Mouse (Mus musculus) midbrain, embryonic 12.5 days (tissue): ENCODE data around the gene Abhd6. TPM values are rescaled to one million over a fixed set of nuclear protein-coding genes. Genes with fewer than 3 reads are reported as not detected.

Experiments used
- ATAC-seq: fragments of 200-750 bp; cut with Nextera tagmentation; 2 replicates; pipeline ENCODE4 v1.8.0; 2017; ENCODE audit warnings: low read depth, moderate TSS enrichment, moderate library complexity; ENCODE audit not compliant: low FRiP score
- H3K27ac ChIP-seq: fragments of 300-500 bp; sonication (generic); replicated peaks from 2 replicates; pipeline ENCODE4 v1.5.1; 2016; ENCODE audit warnings: mild to moderate bottlenecking
- H3K27me3 ChIP-seq: fragments of 300-500 bp; sonication (generic); 2 replicates; pipeline ENCODE4 v1.6.1; 2016; ENCODE audit warnings: mild to moderate bottlenecking
- H3K36me3 ChIP-seq: fragments of 300-500 bp; sonication (generic); 2 replicates; pipeline ENCODE4 v1.6.1; 2016
- H3K4me1 ChIP-seq: fragments of 300-500 bp; sonication (generic); 2 replicates; pipeline ENCODE4 v1.6.1; 2016
- H3K4me2 ChIP-seq: fragments of 300-500 bp; sonication (generic); replicated peaks from 2 replicates; pipeline ENCODE4 v1.6.1; 2016; ENCODE audit warnings: mild to moderate bottlenecking, moderate library complexity
- H3K4me3 ChIP-seq: fragments of 300-500 bp; sonication (generic); 2 replicates; pipeline ENCODE4 v1.5.1; 2016; ENCODE audit warnings: mild to moderate bottlenecking
- H3K9ac ChIP-seq: fragments of 300-500 bp; sonication (generic); replicated peaks from 2 replicates; pipeline ENCODE4 v1.6.1; 2016; ENCODE audit warnings: mild to moderate bottlenecking, moderate library complexity
- H3K9me3 ChIP-seq: fragments of 300-500 bp; sonication (generic); 2 replicates; pipeline ENCODE4 v1.6.1; 2016; ENCODE audit warnings: mild to moderate bottlenecking
- WGBS: fragments of 180-500 bp; shearing (Covaris S2); methylation state at CpG from one replicate; pipeline ENCODE4 v1.1.7; 2016; 5-methylcytosine and 5-hydroxymethylcytosine counted together
- polyA plus RNA-seq: library from polyadenylated mRNA; unstranded; fragments of >200 nt; fragmentation: Nextera tagmentation; extraction: Ambion mirVana; gene quantifications from 2 replicates; pipeline ENCODE4 v1.2.1, GENCODE M21; 2016

Gene Abhd6
- polyA plus RNA-seq, 1 experiment from 2014 or later, result 17.1 TPM

- no peaks in the 10 kb centered on the region for H3K9me3 ChIP-seq
- H3K36me3 ChIP-seq, result peaks cover 55% of the 10 kb centered on the region
- no peak for ATAC-seq
- no peaks in the 10 kb centered on the region for H3K4me1 ChIP-seq
- H3K27me3 ChIP-seq, result no peaks in the 10 kb centered on the region
- H3K4me2 ChIP-seq, result no peak overlapping the region
- no peak overlapping the region for H3K9ac ChIP-seq
- H3K27ac ChIP-seq, result no peak overlapping the region
- no peak overlapping the region for H3K4me3 ChIP-seq
- WGBS, result 93% methylated on average over 2 of the region's 2 CpGs
Observed at GRCm38 (mm10) chr14:8089016-8089415, 86.3 kb downstream of the Abhd6 start.

GRCm38 (mm10) chr14:8092573-8092972 lies 89.9 kb downstream of the Abhd6 start:
- ATAC-seq, result no peak; the same call in 1 of the 2 replicates
- no peak overlapping the region for H3K4me3 ChIP-seq
- no peak overlapping the region for H3K9ac ChIP-seq
- 92% methylated on average over 2 of the region's 2 CpGs for WGBS
- no peak overlapping the region for H3K4me2 ChIP-seq
- no peak overlapping the region for H3K27ac ChIP-seq
- H3K9me3 ChIP-seq, result no peaks in the 10 kb centered on the region
- peaks cover under 1% of the 10 kb centered on the region; the same call in 1 of the 2 replicates for H3K4me1 ChIP-seq
- H3K36me3 ChIP-seq, result peaks cover 33% of the 10 kb centered on the region
- H3K27me3 ChIP-seq, result no peaks in the 10 kb centered on the region

- no peak for ATAC-seq
- Histone ChIP-seq H3K27me3 (no peaks in the 10 kb centered on the region), H3K4me3 (no peak overlapping the region), H3K4me1 (peaks cover 4% of the 10 kb centered on the region; the same call in 1 of the 2 replicates), H3K36me3 (peaks cover 28% of the 10 kb centered on the region), H3K9me3 (no peaks in the 10 kb centered on the region), H3K9ac (no peak overlapping the region), H3K4me2 (no peak overlapping the region), H3K27ac (no peak overlapping the region)
- WGBS, result 53% methylated on average over 5 of the region's 5 CpGs
Observed at GRCm38 (mm10) chr14:8093427-8093826, 90.7 kb downstream of the Abhd6 start.

GRCm38 (mm10) chr14:8094931-8095561 lies 92.3 kb downstream of the Abhd6 start:
- H3K9ac ChIP-seq, result no peak overlapping the region
- WGBS, result 75% methylated on average over 3 of the region's 3 CpGs
- ATAC-seq, result no peak

GRCm38 (mm10) chr14:8095562-8095950 lies 92.9 kb downstream of the Abhd6 start:
- no peak for ATAC-seq
- no peak overlapping the region for H3K9ac ChIP-seq
- no peak overlapping the region for H3K4me2 ChIP-seq
- H3K4me1 ChIP-seq, result peaks cover 12% of the 10 kb centered on the region
- WGBS, result 82% methylated on average over 7 of the region's 7 CpGs
- H3K27me3 ChIP-seq, result no peaks in the 10 kb centered on the region
- H3K4me3 ChIP-seq, result no peak overlapping the region
- no peaks in the 10 kb centered on the region for H3K9me3 ChIP-seq
- H3K27ac ChIP-seq, result no peak overlapping the region
- peaks cover 7% of the 10 kb centered on the region; the same call in 1 of the 2 replicates for H3K36me3 ChIP-seq

More at GRCm38 (mm10) chr14:8094931-8095561, 92.3 kb downstream of the Abhd6 start:
- H3K36me3 ChIP-seq, result peaks cover 12% of the 10 kb centered on the region
- peaks cover 12% of the 10 kb centered on the region for H3K4me1 ChIP-seq
- H3K4me3 ChIP-seq, result no peak overlapping the region
- no peak overlapping the region for H3K4me2 ChIP-seq
- no peaks in the 10 kb centered on the region for H3K9me3 ChIP-seq
- no peaks in the 10 kb centered on the region for H3K27me3 ChIP-seq
- no peak overlapping the region for H3K27ac ChIP-seq

- peaks cover 14% of the 10 kb centered on the region for H3K4me1 ChIP-seq
- H3K27me3 ChIP-seq, result no peaks in the 10 kb centered on the region
- H3K36me3 ChIP-seq, result no peaks in the 10 kb centered on the region
- H3K4me2 ChIP-seq, result peak within 1 kb of the TSS; percentile 52
- peak within 1 kb of the TSS; percentile 76 for H3K4me3 ChIP-seq
- H3K9me3 ChIP-seq, result no peaks in the 10 kb centered on the region
- WGBS, result under 1% methylated on average over 53 of the region's 89 CpGs
- ATAC-seq, result peak; percentile 94
- peak within 1 kb of the TSS; percentile 82 for H3K9ac ChIP-seq
- peak within 1 kb of the TSS; percentile 57 for H3K27ac ChIP-seq
Observed at GRCm38 (mm10) chr14:8097978-8098686, 95.4 kb downstream of the Abhd6 start, which contains the start of gene Pxk. TSS of gene Pxk (plus strand) at chr14:8098211.

GRCm38 (mm10) chr14:8098687-8098995 lies 95.9 kb downstream of the Abhd6 start:
- Histone ChIP-seq H3K4me2 (peak overlapping the region; percentile 52), H3K27me3 (no peaks in the 10 kb centered on the region), H3K9me3 (no peaks in the 10 kb centered on the region), H3K4me3 (peak overlapping the region; percentile 76), H3K9ac (peak overlapping the region; percentile 82), H3K36me3 (no peaks in the 10 kb centered on the region), H3K27ac (peak overlapping the region; percentile 57; the same call in 1 of the 2 replicates), H3K4me1 (peaks cover 15% of the 10 kb centered on the region)
- peak; percentile 30 for ATAC-seq
- WGBS, result 1% methylated on average over 5 of the region's 5 CpGs

GRCm38 (mm10) chr14:8099561-8100021 lies 96.9 kb downstream of the Abhd6 start:
- peak overlapping the region; percentile 82 for H3K9ac ChIP-seq
- 71% methylated on average over 10 of the region's 10 CpGs for WGBS

GRCm38 (mm10) chr14:8101886-8102285 lies 99.2 kb downstream of the Abhd6 start:
- 88% methylated on average over 8 of the region's 8 CpGs for WGBS
- Histone ChIP-seq H3K36me3 (no peaks in the 10 kb centered on the region), H3K4me2 (no peak overlapping the region), H3K4me1 (peaks cover 15% of the 10 kb centered on the region), H3K27me3 (no peaks in the 10 kb centered on the region), H3K4me3 (no peak overlapping the region), H3K9ac (no peak overlapping the region), H3K9me3 (no peaks in the 10 kb centered on the region), H3K27ac (no peak overlapping the region)
- ATAC-seq, result no peak

More at GRCm38 (mm10) chr14:8099561-8100021, 96.9 kb downstream of the Abhd6 start:
- Histone ChIP-seq H3K27me3 (no peaks in the 10 kb centered on the region), H3K4me3 (peak overlapping the region; percentile 76; the same call in 1 of the 2 replicates), H3K36me3 (no peaks in the 10 kb centered on the region), H3K4me1 (peaks cover 15% of the 10 kb centered on the region), H3K9me3 (no peaks in the 10 kb centered on the region), H3K4me2 (peak overlapping the region; percentile 52; the same call in 1 of the 2 replicates), H3K27ac (no peak overlapping the region)
- no peak for ATAC-seq

- 87% methylated on average over 12 of the region's 12 CpGs for WGBS
- Histone ChIP-seq H3K27ac (no peak overlapping the region), H3K4me1 (peaks cover 13% of the 10 kb centered on the region), H3K9me3 (no peaks in the 10 kb centered on the region), H3K36me3 (no peaks in the 10 kb centered on the region), H3K9ac (no peak overlapping the region), H3K27me3 (no peaks in the 10 kb centered on the region), H3K4me3 (no peak overlapping the region), H3K4me2 (no peak overlapping the region)
- no peak for ATAC-seq
Observed at GRCm38 (mm10) chr14:8102676-8103075, 100.0 kb downstream of the Abhd6 start.
